ENCODE assay signal across 14 mouse cellular contexts in genomic region chr14:93653986-93654757, GRCm38 (mm10).
"Had no signal": no experiment of that assay in that cellular context is flagged by ENCODE, and none has a peak within 500 bp of the region (broad histone marks: within the 10 kb centered on the region; RNA-seq: fewer than 3 reads in every experiment).

No protein-coding gene starts in this region.

- H3K4me2 ChIP-seq: kidney, embryonic 15.5 days; limb, embryonic 15.5 days; liver, embryonic 13.5 days; midbrain, embryonic 11.5 days; midbrain, embryonic 15.5 days; neural tube, embryonic 12.5 days had no signal

- H3K4me1 ChIP-seq: kidney, embryonic 15.5 days; limb, embryonic 15.5 days; liver, embryonic 13.5 days; megakaryocyte, embryonic 14.5 days; midbrain, embryonic 15.5 days; neural tube, embryonic 12.5 days had no signal

- H3K27ac ChIP-seq: kidney, embryonic 15.5 days; limb, embryonic 15.5 days; liver, embryonic 13.5 days; midbrain, embryonic 15.5 days; neural tube, embryonic 12.5 days had no signal

- H3K36me3 ChIP-seq: kidney, embryonic 15.5 days; limb, embryonic 15.5 days; liver, embryonic 13.5 days; midbrain, embryonic 15.5 days; neural tube, embryonic 12.5 days had no signal

- H3K9ac ChIP-seq: kidney, embryonic 15.5 days; limb, embryonic 15.5 days; liver, embryonic 13.5 days; midbrain, embryonic 15.5 days; neural tube, embryonic 12.5 days had no signal

- H3K4me3 ChIP-seq: kidney, embryonic 15.5 days; limb, embryonic 15.5 days; liver, embryonic 13.5 days; megakaryocyte, embryonic 14.5 days; midbrain, embryonic 15.5 days; neural tube, embryonic 12.5 days had no signal

- ATAC-seq: midbrain, embryonic 15.5 days had no signal

- H3K9me3 ChIP-seq: kidney, embryonic 15.5 days; limb, embryonic 15.5 days; liver, embryonic 13.5 days; midbrain, embryonic 15.5 days; neural tube, embryonic 12.5 days had no signal

- DNase-seq: kidney, adult 2 months; kidney, postnatal 14 days; layer of hippocampus, postnatal 36 days; liver, embryonic 13.5 days; lung, adult 18-20 months; lung, postnatal 10 days; lung, postnatal 4 days; thymus, postnatal 14 days had no signal

- H3K27me3 ChIP-seq: kidney, embryonic 15.5 days; limb, embryonic 15.5 days; liver, embryonic 13.5 days; megakaryocyte, embryonic 14.5 days; midbrain, embryonic 15.5 days; neural tube, embryonic 12.5 days had no signal
